In the genomic region with DNA sequence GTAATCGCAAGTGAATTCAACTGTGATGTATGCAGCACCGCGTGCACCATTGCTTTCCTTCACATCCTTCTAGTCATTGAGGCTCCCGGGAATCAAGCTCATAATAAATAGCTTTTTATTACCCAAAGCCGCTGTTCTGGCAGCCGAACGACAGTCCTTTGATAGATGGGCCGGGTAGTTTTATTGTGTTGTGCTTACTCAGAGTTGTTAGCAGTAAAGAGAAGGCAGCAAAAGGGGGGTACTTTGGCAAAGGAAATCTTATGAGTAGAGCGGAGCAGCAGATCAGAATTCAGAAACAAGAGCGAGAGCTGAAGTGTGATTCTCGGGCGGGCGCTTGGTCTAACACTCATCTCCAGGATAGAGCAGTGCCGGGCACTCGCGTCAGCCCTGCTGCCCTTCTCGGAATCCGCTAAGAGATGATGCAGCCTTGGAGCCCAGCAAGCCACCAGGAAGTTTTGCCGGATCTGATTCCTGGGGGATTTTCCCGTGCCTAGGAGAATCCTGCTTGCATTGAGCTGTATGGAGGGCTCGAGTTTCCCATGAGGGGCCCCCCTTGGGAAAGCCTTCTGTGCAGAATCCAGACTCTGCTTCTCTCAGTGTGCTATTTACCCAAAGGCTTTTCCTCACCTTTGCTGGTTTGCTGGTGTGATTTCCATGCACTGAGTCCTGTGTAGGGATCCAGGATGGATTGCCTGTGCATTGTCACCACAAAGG, we compare ENCODE assay signal across 8 mouse cellular contexts.
DNase-seq lines count a peak whose midpoint lies in the region; ATAC-seq and TF ChIP-seq lines count a peak whose summit lies in the region.

No protein-coding gene starts in this region.

- TF ChIP-seq POLR2A in heart, adult 2 months (IDR thresholded peaks at IDR 0.05; ENCODE audit: insufficient read depth, low read depth, low read length), result no peak

- no peak for TF ChIP-seq EP300 in heart, adult 2 months (IDR thresholded peaks at IDR 0.05; ENCODE audit: insufficient read depth, low read depth, low read length)

- peak overlapping the region; percentile 42 for H3K4me3 ChIP-seq in heart, embryonic 16.5 days (ENCODE audit: low read length)
- H3K4me3 ChIP-seq in heart, adult 2 months, result no peak overlapping the region
- H3K4me3 ChIP-seq in midbrain, embryonic 13.5 days (replicated peaks), result peak overlapping the region; percentile 49

- H3K9me3 ChIP-seq in heart, embryonic 16.5 days (replicated peaks; ENCODE audit: control insufficient read depth, low read length), result no peaks in the 10 kb centered on the region
- no peaks in the 10 kb centered on the region for H3K9me3 ChIP-seq in midbrain, embryonic 13.5 days

- intact Hi-C loops in heart, adult 2 months (cut with DNase I), result no loop called here

- H3K27me3 ChIP-seq in heart, embryonic 16.5 days (ENCODE audit: control insufficient read depth, insufficient read depth, low read length), result peaks cover 5% of the 10 kb centered on the region; the same call in 1 of the 2 replicates
- no peaks in the 10 kb centered on the region for H3K27me3 ChIP-seq in heart, adult 2 months (ENCODE audit: control insufficient read depth, insufficient read depth, low read length)
- no peaks in the 10 kb centered on the region for H3K27me3 ChIP-seq in midbrain, embryonic 13.5 days

- TF ChIP-seq CTCF in heart, adult 2 months (IDR thresholded peaks at IDR 0.05), result no peak

- H3K9ac ChIP-seq in heart, embryonic 16.5 days (ENCODE audit: low read length), result no peak overlapping the region
- H3K9ac ChIP-seq in heart, adult 2 months (ENCODE audit: low read depth, low read length), result no peak overlapping the region
- peak overlapping the region; percentile 66 for H3K9ac ChIP-seq in midbrain, embryonic 13.5 days (replicated peaks)

- no peak overlapping the region for H3K27ac ChIP-seq in heart, embryonic 16.5 days (ENCODE audit: low read length)
- H3K27ac ChIP-seq in heart, adult 2 months, result no peak overlapping the region
- H3K27ac ChIP-seq in midbrain, embryonic 13.5 days, result peak overlapping the region; percentile 76

- ATAC-seq in heart, embryonic 16.5 days (replicated peaks; ENCODE audit: extremely low read depth, insufficient read depth, low FRiP score), result no peak
- peak; percentile 93 for ATAC-seq in midbrain, embryonic 13.5 days

- DNase-seq in heart, adult 2 months, result no peak
- peak; percentile 53 to 58 for DNase-seq in cerebellum, postnatal 10 days
- peak; percentile 6 to 54 for DNase-seq in frontal cortex, adult 2 months (ENCODE audit: extremely low spot score in 1 of 2, low spot score in 1 of 2)
- peak; percentile 56 to 66 for DNase-seq in layer of hippocampus, postnatal 36 days
- DNase-seq in testis, postnatal 14 days (ENCODE audit: low spot score), result peak; percentile 4
- DNase-seq in spleen, postnatal 4 days (ENCODE audit: low spot score in 2 of 2), result no peak

- H3K79me2 ChIP-seq in heart, adult 2 months (replicated peaks; ENCODE audit: control insufficient read depth, insufficient read depth, low read length), result no peaks in the 10 kb centered on the region

- 1% methylated on average over 21 of the region's 21 CpGs for WGBS in heart, embryonic 16.5 days
- 2% methylated on average over 21 of the region's 21 CpGs for WGBS in heart, adult 2 months
- under 1% methylated on average over 21 of the region's 21 CpGs for WGBS in midbrain, embryonic 13.5 days

- H3K4me2 ChIP-seq in heart, embryonic 16.5 days (ENCODE audit: low read depth, low read length), result peak overlapping the region; percentile 63
- peak overlapping the region; percentile 82 for H3K4me2 ChIP-seq in midbrain, embryonic 13.5 days (replicated peaks)

- H3K4me1 ChIP-seq in heart, embryonic 16.5 days (ENCODE audit: control insufficient read depth, insufficient read depth, low read length), result peaks cover 6% of the 10 kb centered on the region
- no peaks in the 10 kb centered on the region for H3K4me1 ChIP-seq in heart, adult 2 months (ENCODE audit: control insufficient read depth, insufficient read depth, low read length)
- H3K4me1 ChIP-seq in midbrain, embryonic 13.5 days (replicated peaks), result peaks cover 15% of the 10 kb centered on the region; the same call in 1 of the 2 replicates

- no peaks in the 10 kb centered on the region for H3K36me3 ChIP-seq in heart, embryonic 16.5 days (ENCODE audit: control insufficient read depth, insufficient read depth)
- H3K36me3 ChIP-seq in heart, adult 2 months (ENCODE audit: control insufficient read depth, insufficient read depth, low read length), result no peaks in the 10 kb centered on the region
- H3K36me3 ChIP-seq in midbrain, embryonic 13.5 days, result no peaks in the 10 kb centered on the region

Comparison
In these comparisons a context has a peak if more than half of its experiments do, and no peak if none do; other contexts are left out.
1. DNase-seq: peak in cerebellum, postnatal 10 days (2 of 2), frontal cortex, adult 2 months (2 of 2), layer of hippocampus, postnatal 36 days (2 of 2) and testis, postnatal 14 days (single experiment); none in heart, adult 2 months (0 of 2) and spleen, postnatal 4 days (0 of 2).